Mouse (Mus musculus) liver, adult 2 months (tissue): ENCODE results near the gene Mest. TPM values are rescaled to one million over a fixed set of nuclear protein-coding genes. Genes with fewer than 3 reads are reported as not detected.

Source experiments
- DNase-seq: peaks from one replicate; pipeline ENCODE4 v3.0.0-alpha.2; 2011; ENCODE audit warnings: low read depth, low spot score; ENCODE audit errors: extremely low read depth
- H3K27ac ChIP-seq: fragments of 200-500 bp; replicated peaks from 2 replicates; pipeline ENCODE4 v1.5.1; 2012; ENCODE audit warnings: low read depth, mild to moderate bottlenecking, control low read depth, inconsistent platforms, low read length; ENCODE audit not compliant: insufficient read depth
- H3K27me3 ChIP-seq: fragments of 200-500 bp; 2 replicates; pipeline ENCODE4 v1.6.1; 2012; ENCODE audit warnings: mild to moderate bottlenecking, moderate library complexity, low read length, inconsistent platforms; ENCODE audit not compliant: control insufficient read depth, insufficient read depth
- H3K36me3 ChIP-seq: fragments of 200-500 bp; 2 replicates; pipeline ENCODE4 v1.6.1; 2012; ENCODE audit warnings: low read length, inconsistent platforms; ENCODE audit not compliant: control insufficient read depth, insufficient read depth
- H3K4me1 ChIP-seq: fragments of 200-500 bp; 2 replicates; pipeline ENCODE4 v1.6.1; 2011; ENCODE audit warnings: low read length; ENCODE audit not compliant: control insufficient read depth, insufficient read depth
- H3K4me3 ChIP-seq: fragments of 200-500 bp; 2 replicates; pipeline ENCODE4 v1.5.1; 2011; ENCODE audit warnings: low read depth, mild to moderate bottlenecking, control low read depth, low read length, moderate library complexity; ENCODE audit not compliant: insufficient read depth
- H3K79me2 ChIP-seq: fragments of 200-500 bp; 2 replicates; pipeline ENCODE4 v1.6.1; 2012; ENCODE audit warnings: inconsistent platforms, mild to moderate bottlenecking, low read length, moderate library complexity; ENCODE audit not compliant: control insufficient read depth, insufficient read depth
- H3K9ac ChIP-seq: fragments of 200-500 bp; 2 replicates; pipeline ENCODE4 v1.6.1; 2012; ENCODE audit warnings: low read depth, mild to moderate bottlenecking, control low read depth, inconsistent platforms, low read length
- CTCF ChIP-seq: fragments of 200-500 bp; IDR thresholded peaks from 2 replicates; pipeline ENCODE4 v1.5.1; 2011; ENCODE audit warnings: low read depth, low read length, control low read depth
- POLR2A ChIP-seq: fragments of 200-500 bp; IDR thresholded peaks from 2 replicates; pipeline ENCODE4 v1.6.1; 2011; ENCODE audit warnings: low read length, control low read depth; ENCODE audit not compliant: insufficient read depth; ENCODE audit errors: extremely low read depth
- WGBS: fragments of 180-500 bp; shearing (Covaris S2); methylation state at CpG from one replicate; pipeline ENCODE4 v1.1.7; 2018; 5-methylcytosine and 5-hydroxymethylcytosine counted together
- polyA plus RNA-seq: library from polyadenylated mRNA; depleted of rRNA; stranded (reverse); fragments of >200 nt; gene quantifications from 2 replicates; pipeline ENCODE4 v1.2.3, GENCODE M21; 2012
- total RNA-seq: library from RNA; depleted of rRNA; stranded (reverse); fragments of >200 nt; gene quantifications from 2 replicates; pipeline ENCODE4 v1.2.3, GENCODE M21; 2014

Gene Mest
- total and polyA plus RNA-seq, 2 experiments: 1.9 to 7.1 TPM

DNA sequence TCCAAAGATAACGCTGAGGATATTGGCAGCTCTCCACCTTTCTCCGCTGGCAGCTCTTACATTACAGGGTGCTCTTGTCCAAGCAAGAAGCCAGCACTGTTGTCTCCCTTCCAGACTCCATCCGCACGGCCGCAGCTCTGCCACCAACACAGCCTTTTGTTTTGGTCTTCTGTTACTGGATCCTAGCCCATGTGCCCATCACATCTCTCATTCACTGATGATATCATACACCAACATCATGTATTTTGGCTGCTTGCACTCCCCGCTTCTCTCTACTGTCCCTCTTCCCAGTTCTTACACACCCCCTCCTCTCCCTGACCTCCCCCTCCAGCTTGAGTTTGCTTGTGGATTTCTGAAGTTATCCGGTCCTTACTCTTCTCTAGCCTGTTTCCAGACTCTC lies 6.6 kb upstream of the Mest start:
- H3K27ac ChIP-seq: no peak overlapping the region
- 95% methylated on average over 7 of the region's 7 CpGs for WGBS
- H3K36me3 ChIP-seq: no peaks in the 10 kb centered on the region
- no peaks in the 10 kb centered on the region for H3K27me3 ChIP-seq
- no peak overlapping the region for H3K4me3 ChIP-seq
- TF ChIP-seq CTCF: no peak
- no peak for TF ChIP-seq POLR2A
- H3K4me1 ChIP-seq: no peaks in the 10 kb centered on the region
- H3K79me2 ChIP-seq: no peaks in the 10 kb centered on the region
- no peak overlapping the region for H3K9ac ChIP-seq
- no peak for DNase-seq

GRCm38 (mm10) chr6:30722385-30723164 lies 772 bp upstream of the Mest start:
- Histone ChIP-seq H3K4me3 (no peak overlapping the region), H3K27ac (no peak overlapping the region), H3K79me2 (no peaks in the 10 kb centered on the region), H3K36me3 (no peaks in the 10 kb centered on the region), H3K9ac (no peak overlapping the region), H3K4me1 (no peaks in the 10 kb centered on the region), H3K27me3 (no peaks in the 10 kb centered on the region)
- DNase-seq: no peak
- TF ChIP-seq POLR2A (no peak), CTCF (no peak)
- WGBS: 83% methylated on average over 4 of the region's 4 CpGs

DNA sequence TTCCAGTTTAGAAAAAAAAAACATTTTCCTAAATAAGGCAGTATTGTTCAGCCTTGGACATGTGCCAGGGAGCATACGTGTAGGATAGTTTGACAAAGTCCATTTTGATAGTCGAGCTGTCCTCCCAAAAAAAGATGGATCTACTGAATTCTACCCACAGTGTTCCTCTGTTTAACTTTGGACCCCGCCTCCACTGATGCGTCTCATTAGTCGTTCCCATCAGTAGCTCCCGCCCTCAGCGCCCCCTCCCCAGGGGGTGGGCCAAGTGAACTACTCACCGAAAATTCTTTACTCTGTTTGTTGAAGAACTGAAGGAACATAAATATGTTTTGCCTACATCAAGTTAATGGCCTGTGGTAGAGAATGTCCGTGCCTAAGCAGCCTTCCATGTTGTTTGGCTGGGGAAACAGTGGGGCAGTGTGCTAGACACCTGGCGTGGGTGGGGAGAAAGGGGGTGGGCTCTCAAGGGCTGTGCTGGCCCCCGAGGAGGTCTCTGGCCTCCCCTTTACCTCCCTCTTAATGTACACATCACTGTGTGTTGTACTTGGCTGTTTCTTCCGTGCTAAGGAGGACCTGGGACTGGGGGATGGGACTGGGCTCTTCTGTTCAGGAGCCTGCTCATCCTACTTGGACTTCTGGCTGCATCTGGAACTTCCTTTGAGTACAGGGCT lies 7.1 kb downstream of the Mest start:
- H3K9ac ChIP-seq: no peak overlapping the region
- 67% methylated on average over 12 of the region's 12 CpGs for WGBS
- H3K36me3 ChIP-seq: no peaks in the 10 kb centered on the region
- no peak for DNase-seq
- TF ChIP-seq CTCF: no peak
- no peak for TF ChIP-seq POLR2A
- no peaks in the 10 kb centered on the region; the same call in 1 of the 2 replicates for H3K4me1 ChIP-seq
- no peak overlapping the region for H3K27ac ChIP-seq
- no peak overlapping the region for H3K4me3 ChIP-seq
- H3K79me2 ChIP-seq: no peaks in the 10 kb centered on the region
- peaks cover 4% of the 10 kb centered on the region; the same call in 1 of the 2 replicates for H3K27me3 ChIP-seq

- no peak for TF ChIP-seq POLR2A
- Histone ChIP-seq H3K4me1 (no peaks in the 10 kb centered on the region; the same call in 1 of the 2 replicates), H3K79me2 (no peaks in the 10 kb centered on the region), H3K27ac (no peak overlapping the region), H3K9ac (no peak overlapping the region), H3K4me3 (no peak overlapping the region), H3K27me3 (peaks cover 9% of the 10 kb centered on the region), H3K36me3 (no peaks in the 10 kb centered on the region)
- 58% methylated on average over 18 of the region's 18 CpGs for WGBS
- DNase-seq: no peak
Measured at GRCm38 (mm10) chr6:30732571-30733130, 9.3 kb downstream of the Mest start.

DNA sequence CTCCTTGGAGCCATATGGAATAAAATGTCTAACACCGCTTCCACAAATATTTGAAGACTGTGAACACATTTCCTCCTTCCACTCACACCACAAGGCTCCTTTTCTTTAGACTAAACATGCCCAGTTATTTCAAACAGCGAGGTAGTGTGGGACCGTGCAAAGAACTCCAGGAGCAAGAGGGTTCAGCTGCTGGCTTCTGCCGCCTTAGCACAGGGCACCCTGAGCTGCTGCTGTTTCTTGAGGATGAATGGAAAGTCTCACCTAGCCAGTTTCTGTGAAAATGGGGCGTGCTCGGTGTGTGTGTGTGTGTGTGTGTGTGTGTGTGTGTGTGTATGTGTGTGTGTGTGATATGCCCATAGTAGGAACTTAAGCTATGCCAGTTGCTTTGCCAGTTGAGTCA lies 11.1 kb downstream of the Mest start:
- no peak overlapping the region for H3K27ac ChIP-seq
- 84% methylated on average over 6 of the region's 6 CpGs for WGBS
- no peak overlapping the region for H3K4me3 ChIP-seq
- no peaks in the 10 kb centered on the region for H3K36me3 ChIP-seq
- H3K79me2 ChIP-seq: no peaks in the 10 kb centered on the region
- no peak for DNase-seq
- no peaks in the 10 kb centered on the region for H3K4me1 ChIP-seq
- TF ChIP-seq POLR2A (no peak), CTCF (no peak)
- no peak overlapping the region for H3K9ac ChIP-seq
- peaks cover 14% of the 10 kb centered on the region for H3K27me3 ChIP-seq
